ENCODE assay signal across 21 mouse cellular contexts in genomic region chr5:43539168-43539516, GRCm38 (mm10). TPM values are rescaled to one million over a fixed set of nuclear protein-coding genes. Genes with fewer than 3 reads are reported as not detected.
DNase-seq lines count a peak whose midpoint lies in the region; ATAC-seq lines count a peak whose summit lies in the region.
"Had no signal": no experiment of that assay in that cellular context is flagged by ENCODE, and none has a peak within 500 bp of the region (broad histone marks: within the 10 kb centered on the region; RNA-seq: fewer than 3 reads in every experiment).

No protein-coding gene starts in this region.

- WGBS in embryonic facial prominence, embryonic 12.5 days = 34% methylated on average over 3 of the region's 3 CpGs
- WGBS in embryonic facial prominence, embryonic 10.5 days = 42% methylated on average over 3 of the region's 3 CpGs
- 50% methylated on average over 3 of the region's 3 CpGs for WGBS in embryonic facial prominence, embryonic 15.5 days
- WGBS in limb, embryonic 13.5 days = 8% methylated on average over 3 of the region's 3 CpGs
- WGBS in stomach, embryonic 14.5 days = 21% methylated on average over 3 of the region's 3 CpGs

- 0 out of 2 replicates have a peak overlapping the region, but pooled peaks have one; percentile 76 for H3K27ac ChIP-seq in embryonic facial prominence, embryonic 12.5 days
- H3K27ac ChIP-seq in embryonic facial prominence, embryonic 10.5 days (replicated peaks) = no peak overlapping the region
- H3K27ac ChIP-seq in embryonic facial prominence, embryonic 15.5 days (replicated peaks) = 0 out of 2 replicates have a peak overlapping the region, but pooled peaks have one; percentile 73
- H3K27ac ChIP-seq in limb, embryonic 13.5 days = peak overlapping the region; percentile 39; the same call in 1 of the 2 replicates
- H3K27ac ChIP-seq in stomach, embryonic 14.5 days (ENCODE audit: low read length) = peak overlapping the region; percentile 79; the same call in 1 of the 2 replicates
- H3K27ac ChIP-seq: hindbrain, embryonic 10.5 days; neural tube, embryonic 13.5 days had no signal

- H3K9me3 ChIP-seq in embryonic facial prominence, embryonic 12.5 days = 0 out of 2 replicates have a peak, but pooled peaks cover under 1% of the 10 kb centered on the region
- H3K9me3 ChIP-seq in embryonic facial prominence, embryonic 10.5 days = 0 out of 2 replicates have a peak, but pooled peaks cover under 1% of the 10 kb centered on the region
- no peaks in the 10 kb centered on the region for H3K9me3 ChIP-seq in embryonic facial prominence, embryonic 15.5 days (replicated peaks)
- peaks cover under 1% of the 10 kb centered on the region; the same call in 1 of the 2 replicates for H3K9me3 ChIP-seq in limb, embryonic 13.5 days
- H3K9me3 ChIP-seq in stomach, embryonic 14.5 days (ENCODE audit: control insufficient read depth, low read depth, low read length) = no peaks in the 10 kb centered on the region
- H3K9me3 ChIP-seq: hindbrain, embryonic 10.5 days had no signal

- H3K27me3 ChIP-seq in embryonic facial prominence, embryonic 12.5 days = no peaks in the 10 kb centered on the region
- H3K27me3 ChIP-seq in embryonic facial prominence, embryonic 10.5 days (replicated peaks; ENCODE audit: low read depth, poor library complexity, severe bottlenecking) = no peaks in the 10 kb centered on the region
- H3K27me3 ChIP-seq in embryonic facial prominence, embryonic 15.5 days = no peaks in the 10 kb centered on the region
- no peaks in the 10 kb centered on the region; the same call in 1 of the 2 replicates for H3K27me3 ChIP-seq in limb, embryonic 13.5 days
- H3K27me3 ChIP-seq in stomach, embryonic 14.5 days (ENCODE audit: control insufficient read depth, insufficient read depth, low read length) = no peaks in the 10 kb centered on the region
- H3K27me3 ChIP-seq: neural tube, embryonic 13.5 days had no signal

- H3K4me1 ChIP-seq in embryonic facial prominence, embryonic 12.5 days = peaks cover 10% of the 10 kb centered on the region
- H3K4me1 ChIP-seq in embryonic facial prominence, embryonic 10.5 days = peaks cover 10% of the 10 kb centered on the region
- H3K4me1 ChIP-seq in embryonic facial prominence, embryonic 15.5 days = peaks cover 11% of the 10 kb centered on the region
- peaks cover 17% of the 10 kb centered on the region for H3K4me1 ChIP-seq in limb, embryonic 13.5 days
- H3K4me1 ChIP-seq in stomach, embryonic 14.5 days (ENCODE audit: control insufficient read depth, insufficient read depth, low read length) = no peaks in the 10 kb centered on the region
- H3K4me1 ChIP-seq: hindbrain, embryonic 10.5 days; neural tube, embryonic 13.5 days had no signal

- no peak overlapping the region for H3K4me3 ChIP-seq in embryonic facial prominence, embryonic 12.5 days
- no peak overlapping the region for H3K4me3 ChIP-seq in embryonic facial prominence, embryonic 10.5 days
- H3K4me3 ChIP-seq in embryonic facial prominence, embryonic 15.5 days (replicated peaks) = no peak overlapping the region
- H3K4me3 ChIP-seq in limb, embryonic 13.5 days = no peak overlapping the region
- no peak overlapping the region for H3K4me3 ChIP-seq in stomach, embryonic 14.5 days (ENCODE audit: low read depth, low read length)
- H3K4me3 ChIP-seq: hindbrain, embryonic 10.5 days; neural tube, embryonic 13.5 days had no signal

- no peaks in the 10 kb centered on the region for H3K36me3 ChIP-seq in embryonic facial prominence, embryonic 12.5 days
- no peaks in the 10 kb centered on the region for H3K36me3 ChIP-seq in embryonic facial prominence, embryonic 10.5 days (replicated peaks)
- H3K36me3 ChIP-seq in embryonic facial prominence, embryonic 15.5 days = no peaks in the 10 kb centered on the region
- H3K36me3 ChIP-seq in limb, embryonic 13.5 days = no peaks in the 10 kb centered on the region
- no peaks in the 10 kb centered on the region for H3K36me3 ChIP-seq in stomach, embryonic 14.5 days (ENCODE audit: control insufficient read depth, insufficient read depth, low read length)
- H3K36me3 ChIP-seq: hindbrain, embryonic 10.5 days; neural tube, embryonic 13.5 days had no signal

- no peak for DNase-seq in embryonic facial prominence, embryonic 10.5 days (ENCODE audit: low spot score)
- no peak for DNase-seq in T-cell, adult 2 months (ENCODE audit: low spot score)
- no peak for DNase-seq in right cerebral cortex, adult 2 months (ENCODE audit: low spot score in 2 of 2)
- no peak for DNase-seq in kidney, postnatal 14 days
- DNase-seq: cerebellum, adult 11-12 months; cerebellum, postnatal 10 days; gastrocnemius, postnatal 10 days; kidney, postnatal 36 days; midbrain, embryonic 14.5 days; retina, postnatal 1 day had no signal

- no peak overlapping the region for H3K9ac ChIP-seq in embryonic facial prominence, embryonic 12.5 days
- H3K9ac ChIP-seq in embryonic facial prominence, embryonic 15.5 days = no peak overlapping the region
- H3K9ac ChIP-seq in limb, embryonic 13.5 days = no peak overlapping the region
- no peak overlapping the region for H3K9ac ChIP-seq in stomach, embryonic 14.5 days (replicated peaks; ENCODE audit: low read depth, low read length)
- H3K9ac ChIP-seq: neural tube, embryonic 13.5 days had no signal

- ATAC-seq in embryonic facial prominence, embryonic 12.5 days (ENCODE audit: insufficient number of reproducible peaks, insufficient read depth, low FRiP score, low TSS enrichment) = 0 out of 2 replicates have a peak, but pooled peaks have one; percentile 38
- no peak for ATAC-seq in embryonic facial prominence, embryonic 15.5 days (ENCODE audit: insufficient number of reproducible peaks, low FRiP score, low TSS enrichment, low read depth)
- ATAC-seq in limb, embryonic 13.5 days (ENCODE audit: low FRiP score, low read depth) = no peak
- no peak for ATAC-seq in stomach, embryonic 14.5 days (ENCODE audit: insufficient number of reproducible peaks, insufficient read depth, low FRiP score, low read depth)
- ATAC-seq: CD4-positive, CD25-positive, alpha-beta regulatory T cell, adult 4 months; forebrain, embryonic 14.5 days; hindbrain, embryonic 16.5 days; intestine, embryonic 16.5 days had no signal

- no peak overlapping the region for H3K4me2 ChIP-seq in embryonic facial prominence, embryonic 12.5 days (replicated peaks)
- H3K4me2 ChIP-seq in embryonic facial prominence, embryonic 15.5 days (replicated peaks) = no peak overlapping the region
- H3K4me2 ChIP-seq in limb, embryonic 13.5 days (replicated peaks) = no peak overlapping the region; the same call in 1 of the 2 replicates
- H3K4me2 ChIP-seq in stomach, embryonic 14.5 days (replicated peaks; ENCODE audit: low read depth, low read length) = no peak overlapping the region
- H3K4me2 ChIP-seq: heart, embryonic 11.5 days; neural tube, embryonic 13.5 days had no signal

RNA-seq across cellular contexts. Expression of gene C1qtnf7, which starts 23.8 kb away (rescaled TPM):
- polyA plus RNA-seq in embryonic facial prominence, embryonic 12.5 days (2016; fragmentation: Nextera tagmentation; extraction: Ambion mirVana) = 8.6 and 10.3 TPM in 2 replicates
- polyA plus RNA-seq in embryonic facial prominence, embryonic 10.5 days (2016; fragmentation: Nextera tagmentation; extraction: Ambion mirVana) = 0.52 and 1.1 TPM in 2 replicates
- polyA plus RNA-seq in embryonic facial prominence, embryonic 15.5 days (2015; fragmentation: Nextera tagmentation; extraction: Ambion mirVana) = 18.1 and 20.6 TPM in 2 replicates
- polyA plus RNA-seq in limb, embryonic 13.5 days (2015; fragmentation: Nextera tagmentation; extraction: Ambion mirVana) = 10.0 and 10.6 TPM in 2 replicates
- polyA plus RNA-seq in stomach, embryonic 14.5 days (2014; fragmentation: Nextera tagmentation; extraction: Ambion mirVana) = 17.3 and 20.0 TPM in 2 replicates
- polyA plus RNA-seq: CD4-positive, CD25-positive, alpha-beta regulatory T cell, adult 4 months had no signal
